Mouse (Mus musculus) mesoderm, embryonic 11.5 days (tissue): Measurements from ENCODE around the gene Pex12.
"Not testable (repeated sequence)": the region's sequence is repeated elsewhere in the genome, so short reads cannot be mapped to it uniquely, and the experiment has no call there.

Experiments used
- DNase-seq: peaks from one replicate; pipeline ENCODE4 v3.0.0-alpha.2; 2012; ENCODE audit warnings: low read depth, low spot score

Gene Pex12

DNA sequence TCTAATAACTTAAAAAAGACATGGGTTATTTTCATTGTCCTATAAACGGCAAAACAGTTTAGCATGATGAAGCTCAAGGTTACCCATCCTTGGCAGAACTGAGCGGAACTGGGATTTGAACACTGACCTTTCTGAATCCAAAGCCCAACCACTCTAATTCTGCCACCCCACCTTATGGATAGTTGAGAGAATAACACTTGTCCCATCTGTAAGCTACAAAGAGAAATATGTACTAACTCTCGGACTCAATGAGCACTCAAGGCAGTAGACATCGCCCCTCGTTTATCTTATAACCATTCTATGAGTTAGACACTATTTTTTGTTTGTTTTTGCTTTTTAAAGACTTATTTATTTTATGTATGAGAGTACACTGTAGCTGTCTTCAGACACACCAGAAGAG lies 13.3 kb downstream of the Pex12 start:
- no peak for DNase-seq

DNA sequence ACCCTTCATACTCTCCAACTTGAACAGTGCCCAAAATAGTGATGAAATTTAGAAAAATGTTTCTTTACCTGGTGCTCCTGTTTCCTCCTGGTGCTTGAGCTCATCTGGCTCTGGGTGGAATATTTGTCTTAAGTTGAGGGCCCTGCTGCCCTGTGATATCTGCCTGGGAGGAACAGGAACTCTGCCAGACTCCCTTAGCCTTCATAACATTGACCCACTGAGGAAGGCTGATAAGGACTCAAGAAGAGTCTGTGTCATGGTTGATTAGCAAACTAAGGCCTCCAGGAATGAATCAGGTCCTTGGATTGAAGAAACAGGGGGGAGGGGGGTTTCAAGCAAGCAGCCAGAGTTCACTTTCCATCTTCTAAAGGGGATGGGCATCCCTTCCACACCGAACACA lies 15.8 kb downstream of the Pex12 start, which contains the start of gene Slfn14:
Gene Slfn14, minus strand, starts transcription at position 161 of the 400 bp plus-strand sequence.
- no peak for DNase-seq

DNA sequence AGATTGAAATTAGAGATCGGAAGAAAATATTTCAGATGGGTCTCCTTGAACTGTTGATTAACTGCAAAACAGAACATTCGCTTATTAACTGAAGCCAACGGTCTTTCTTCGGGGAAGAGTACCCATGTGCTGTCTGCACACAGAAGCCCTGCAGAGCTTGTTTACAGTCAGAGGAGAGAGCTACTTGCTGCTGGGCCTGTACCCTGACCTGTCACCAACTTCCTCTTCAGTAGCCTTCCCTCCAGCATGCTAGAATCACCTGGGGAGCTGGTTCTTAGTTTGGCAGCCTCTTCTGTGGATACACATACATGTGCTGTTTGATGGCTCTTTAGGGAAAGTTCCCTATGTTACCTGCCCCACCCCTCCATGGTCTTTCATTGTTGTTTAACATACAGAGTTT lies 16.8 kb downstream of the Pex12 start:
- DNase-seq = no peak

DNA sequence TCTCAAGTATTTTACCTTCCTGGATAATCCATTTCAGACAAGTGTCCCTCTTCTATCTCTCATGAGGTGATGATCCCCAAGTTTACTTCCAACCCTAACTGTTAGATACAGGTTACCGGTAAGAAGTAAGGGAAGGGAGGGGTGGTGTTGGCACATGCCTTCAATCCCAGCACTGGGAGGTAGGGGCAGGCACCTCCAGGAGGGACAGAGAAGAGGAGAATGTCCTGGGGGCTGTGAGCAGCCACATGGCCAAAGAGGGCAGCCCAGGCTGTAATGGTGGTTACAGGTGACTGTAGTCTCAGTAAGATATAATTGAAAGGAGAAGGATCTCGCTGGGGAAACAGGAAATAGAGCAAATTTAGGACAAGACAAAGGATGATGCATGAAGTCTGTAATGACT lies 20.3 kb downstream of the Pex12 start:
- DNase-seq = no peak

DNA sequence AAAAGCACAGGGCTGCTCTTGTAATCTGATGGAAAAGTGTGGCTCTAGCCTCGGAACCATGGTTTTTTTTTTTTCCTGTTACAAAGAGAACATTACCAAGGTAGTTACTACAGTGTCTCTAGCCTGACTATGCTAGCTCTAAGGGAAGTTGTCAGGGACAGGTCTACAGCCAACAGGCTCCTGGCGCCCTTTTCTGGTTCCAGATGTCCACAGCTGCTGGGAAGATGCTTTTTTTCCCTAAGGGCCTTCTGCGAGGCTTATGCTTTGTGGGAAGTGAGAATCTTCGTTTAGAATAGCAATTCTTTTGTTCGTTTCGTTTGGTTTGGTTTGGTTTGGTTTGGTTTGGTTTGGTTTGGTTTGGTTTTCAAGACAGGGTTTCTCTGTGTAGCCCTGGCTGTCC lies 22.7 kb downstream of the Pex12 start:
- DNase-seq = no peak

DNA sequence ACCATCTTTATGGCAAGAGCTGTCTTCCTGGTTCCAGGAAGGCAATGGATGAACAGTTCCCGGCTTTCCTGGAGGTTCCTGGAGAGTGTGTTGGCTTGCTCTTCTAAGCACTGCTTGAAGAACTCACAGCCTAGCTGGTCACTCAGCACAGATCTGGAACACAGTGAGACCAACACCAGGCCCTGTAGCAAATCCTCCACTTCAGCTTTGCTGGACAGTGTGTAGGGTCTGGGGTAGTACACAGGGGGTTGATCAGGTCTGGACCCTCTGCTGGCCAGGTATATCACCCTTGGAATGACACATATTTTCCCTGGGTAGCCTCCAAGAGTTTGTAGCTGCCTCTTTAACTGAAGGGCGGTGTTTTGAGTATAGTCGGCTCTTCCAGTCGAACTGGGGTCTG lies 23.4 kb downstream of the Pex12 start:
- DNase-seq = no peak

DNA sequence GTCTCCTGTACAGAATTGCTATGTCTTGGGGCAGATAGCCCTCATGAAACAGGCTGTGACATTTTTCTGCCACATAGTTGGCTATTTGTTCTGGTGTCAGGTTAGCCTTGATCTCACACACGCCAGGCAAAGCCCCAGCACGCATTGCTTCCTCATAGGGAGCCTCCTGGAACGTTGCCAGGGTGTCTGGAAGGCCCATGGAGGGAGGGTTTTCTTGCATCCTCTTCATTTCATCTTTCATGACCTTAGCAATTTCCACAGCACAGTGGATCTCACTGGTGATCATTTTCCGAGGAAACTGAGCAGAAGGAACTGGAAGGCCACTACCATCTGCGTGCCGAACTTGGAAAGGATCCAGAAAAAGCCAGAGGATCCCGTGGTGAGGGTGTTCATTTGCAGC lies 26.1 kb downstream of the Pex12 start:
- DNase-seq = no peak

DNA sequence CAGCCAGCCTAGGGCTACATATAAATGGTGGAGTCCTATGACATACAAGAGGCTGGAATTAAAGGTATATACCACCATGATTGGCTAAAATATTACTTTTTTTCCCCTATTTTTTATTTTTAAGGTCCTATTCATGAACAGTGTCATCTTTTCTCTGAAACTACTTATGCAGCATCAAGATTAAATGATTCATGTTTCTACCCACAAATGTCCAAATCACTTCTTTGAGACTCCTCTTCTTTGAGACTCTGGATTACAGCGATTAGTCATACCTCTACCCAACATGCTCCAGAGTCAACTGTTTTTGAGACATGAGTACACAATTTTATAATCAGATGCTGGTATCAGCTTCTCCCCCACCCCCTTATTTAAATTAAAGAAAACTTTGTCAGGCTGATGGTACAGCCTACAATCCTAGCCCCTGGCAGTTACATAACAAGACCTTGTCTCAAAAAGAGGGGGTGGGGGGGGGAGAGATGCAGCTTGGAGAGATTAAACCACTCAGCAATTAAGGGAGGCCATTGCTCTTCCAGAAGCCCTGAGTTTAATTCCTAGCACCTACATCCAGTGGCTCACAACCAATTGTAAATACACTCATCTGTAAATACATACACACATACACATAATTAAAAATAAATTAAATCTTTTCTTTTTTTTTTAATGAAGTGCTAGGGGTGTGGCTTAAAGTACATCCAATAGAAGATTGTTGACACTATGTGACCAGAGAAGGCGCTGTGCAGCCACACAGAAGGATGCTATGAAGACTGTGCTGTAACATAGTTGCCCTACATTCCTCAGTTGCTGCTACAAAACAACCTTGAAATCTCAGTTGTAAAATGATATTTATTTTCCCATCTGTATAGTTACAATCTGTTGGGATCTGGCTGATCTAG lies 30.2 kb downstream of the Pex12 start:
- DNase-seq = peak; percentile 33

DNA sequence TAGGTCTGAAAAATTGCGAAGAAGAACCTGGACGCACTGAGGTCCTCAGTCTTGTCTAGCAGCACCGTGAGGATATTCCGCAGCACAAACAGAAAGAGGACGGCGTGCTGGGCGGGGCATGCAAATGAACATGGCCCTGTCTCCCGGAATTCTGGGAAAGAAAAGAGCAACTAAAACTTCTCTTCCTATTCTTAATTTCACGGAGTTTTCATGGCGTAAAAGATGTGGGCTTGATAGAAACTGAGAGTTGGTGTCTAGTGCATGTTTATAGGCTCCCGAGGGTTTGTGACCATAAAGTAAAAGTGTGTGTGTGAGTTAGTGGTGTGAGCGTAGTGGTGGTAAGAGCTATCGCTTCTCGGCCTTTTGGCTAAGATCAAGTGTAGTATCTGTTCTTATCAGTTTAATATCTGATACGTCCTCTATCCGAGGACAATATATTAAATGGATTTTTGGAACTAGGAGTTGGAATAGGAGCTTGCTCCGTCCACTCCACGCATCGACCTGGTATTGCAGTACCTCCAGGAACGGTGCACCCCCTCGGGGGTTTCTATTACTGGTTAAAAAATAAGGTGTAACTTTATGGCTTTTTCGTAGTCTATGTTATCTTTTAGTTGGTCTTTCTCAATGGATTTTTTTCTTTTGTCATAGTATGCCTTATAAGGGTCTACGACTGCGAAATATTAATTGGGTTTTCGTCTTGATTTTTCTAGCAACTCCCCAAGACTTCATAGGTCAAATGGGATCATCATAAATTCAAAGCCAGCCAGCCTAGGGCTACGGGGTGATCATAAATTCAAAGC lies 31.0 kb downstream of the Pex12 start:
- peak; percentile 86 for DNase-seq

DNA sequence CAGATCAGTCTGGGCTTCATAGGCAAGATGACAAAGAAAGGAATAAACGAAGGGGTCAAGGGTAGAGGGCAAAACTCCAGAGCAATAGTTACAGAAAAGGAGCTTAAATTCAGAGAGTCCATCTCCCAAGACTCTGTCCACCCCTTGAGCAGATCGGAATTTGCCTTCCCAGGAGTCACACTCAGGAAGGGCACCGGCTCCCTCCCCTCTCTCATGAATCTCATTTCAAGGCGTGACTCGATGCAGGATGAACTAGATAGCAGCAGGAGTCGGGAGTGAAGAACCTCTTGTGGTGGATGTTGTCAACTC lies 31.6 kb downstream of the Pex12 start:
- DNase-seq = no peak

DNA sequence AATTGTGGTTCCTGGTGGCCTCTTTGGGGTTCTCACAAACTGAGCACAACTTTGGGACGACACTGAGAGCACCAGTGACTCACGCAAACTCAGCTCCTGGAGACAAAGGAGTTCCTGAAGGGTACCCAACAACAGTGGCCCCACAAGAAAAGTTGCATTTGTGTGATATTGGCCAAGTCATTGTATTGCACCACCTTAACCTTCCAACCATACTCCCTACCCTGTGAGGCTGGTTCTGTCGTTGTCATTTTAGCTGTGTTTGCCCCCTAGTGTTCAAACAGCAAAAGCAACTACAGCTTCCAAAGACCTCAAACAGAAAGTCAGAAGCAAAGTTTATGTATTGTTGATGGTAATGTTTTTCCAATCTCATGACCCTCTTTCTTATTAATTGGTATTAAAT lies 39.2 kb downstream of the Pex12 start:
- peak; percentile 11 for DNase-seq

DNA sequence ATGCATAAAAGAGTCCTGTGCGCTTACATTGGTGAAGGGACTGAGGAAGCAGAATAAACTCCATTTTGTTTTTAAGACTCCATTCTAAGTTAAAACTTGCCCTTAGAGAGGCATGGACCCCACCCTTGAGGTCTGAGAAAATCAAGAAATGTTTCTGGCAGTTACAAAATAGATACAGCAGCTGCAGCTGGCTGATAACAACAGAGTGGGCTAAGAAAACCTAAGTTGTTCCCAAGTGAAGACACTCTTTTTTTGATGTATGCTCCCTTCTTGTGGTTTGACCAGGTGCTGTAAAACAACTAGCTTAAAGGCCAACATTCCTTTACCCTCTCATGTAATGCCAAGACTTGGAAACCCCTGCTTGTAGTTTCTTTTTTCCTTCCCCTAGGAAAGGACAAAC lies 39.7 kb downstream of the Pex12 start:
- DNase-seq = no peak

DNA sequence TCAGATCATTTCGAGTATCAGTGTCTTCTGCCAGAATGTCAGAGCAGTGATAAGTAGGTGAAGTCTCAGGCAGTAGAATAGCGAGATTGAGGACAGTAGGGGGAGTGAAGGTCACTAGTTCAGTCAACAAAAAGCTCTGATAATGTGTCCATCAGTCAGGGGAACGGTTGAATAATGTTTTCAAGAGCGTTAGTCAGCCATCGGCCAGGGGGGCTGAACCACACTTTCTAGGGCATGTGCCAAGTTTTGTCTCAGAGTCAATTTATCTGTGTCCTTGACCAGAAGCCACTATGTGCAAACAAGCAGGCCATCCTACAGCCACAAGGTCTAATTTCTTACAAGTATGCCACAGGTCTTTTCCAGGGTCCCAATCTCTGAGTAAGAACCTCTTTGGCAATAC lies 45.2 kb downstream of the Pex12 start:
- not testable (repeated sequence) for DNase-seq
